Mouse (Mus musculus) cerebellum, adult (tissue): ENCODE measurements around the gene Kctd10.

Source experiments
- ATAC-seq: cut with Nextera tagmentation; 2 replicates; pipeline ENCODE4 v1.9.2; 2017; ENCODE audit warnings: mild to moderate bottlenecking, moderate library complexity, mixed read lengths; ENCODE audit not compliant: insufficient number of reproducible peaks, low FRiP score, low TSS enrichment

The Kctd10 gene

GRCm38 (mm10) chr5:114381013-114381351 is 674 bp upstream of the Kctd10 start:
- ATAC-seq: peak; percentile 31; the same call in 1 of the 2 replicates

GRCm38 (mm10) chr5:114379763-114380162 is 545 bp downstream of the Kctd10 start:
- no peak for ATAC-seq

- no peak for ATAC-seq
These were observed 1.4 kb downstream of the Kctd10 start for GRCm38 (mm10) chr5:114378936-114379335.

- ATAC-seq: no peak
These were observed 2.0 kb downstream of the Kctd10 start for GRCm38 (mm10) chr5:114378177-114378920.

- ATAC-seq: no peak
These were observed 5.7 kb downstream of the Kctd10 start for GRCm38 (mm10) chr5:114374409-114375213.

GRCm38 (mm10) chr5:114373581-114373980 is 6.7 kb downstream of the Kctd10 start:
- ATAC-seq: no peak

- no peak for ATAC-seq
These were observed 7.1 kb downstream of the Kctd10 start for GRCm38 (mm10) chr5:114373174-114373573.

GRCm38 (mm10) chr5:114372565-114372964 is 7.7 kb downstream of the Kctd10 start:
- ATAC-seq: no peak

GRCm38 (mm10) chr5:114371731-114372473 is 8.4 kb downstream of the Kctd10 start:
- no peak for ATAC-seq

- no peak for ATAC-seq
These were observed 9.0 kb downstream of the Kctd10 start for GRCm38 (mm10) chr5:114371331-114371730.

GRCm38 (mm10) chr5:114370371-114370776 is 9.9 kb downstream of the Kctd10 start:
- ATAC-seq: no peak

- ATAC-seq: no peak
These were observed 10.4 kb downstream of the Kctd10 start for GRCm38 (mm10) chr5:114369921-114370320.

GRCm38 (mm10) chr5:114368803-114369496 is 11.4 kb downstream of the Kctd10 start:
- ATAC-seq: no peak

- no peak for ATAC-seq
These were observed 12.2 kb downstream of the Kctd10 start for GRCm38 (mm10) chr5:114368121-114368520.

- ATAC-seq: no peak
These were observed 15.1 kb downstream of the Kctd10 start for GRCm38 (mm10) chr5:114365043-114365752.

- no peak for ATAC-seq
These were observed 19.3 kb downstream of the Kctd10 start for GRCm38 (mm10) chr5:114360968-114361367.

GRCm38 (mm10) chr5:114359586-114359985 is 20.7 kb downstream of the Kctd10 start:
- ATAC-seq: no peak

- no peak for ATAC-seq
These were observed 21.5 kb downstream of the Kctd10 start for GRCm38 (mm10) chr5:114358833-114359232.

GRCm38 (mm10) chr5:114356936-114357751 is 23.2 kb downstream of the Kctd10 start:
- ATAC-seq: no peak
